Mouse (Mus musculus): ENCODE results near the gene Axl. TPM values are rescaled to one million over a fixed set of nuclear protein-coding genes. Genes with fewer than 3 reads are reported as not detected.

The Axl gene
- 27.6 and 35.8 TPM in 2 replicates for polyA plus RNA-seq (2015; fragmentation: Nextera tagmentation; extraction: Ambion mirVana)

GRCm38 (mm10) chr7:25788220-25789128 is at the start of gene Axl:
Gene Axl, minus strand, starts transcription at chr7:25788705.
- H3K36me3 ChIP-seq, result no peaks in the 10 kb centered on the region
- 2% methylated on average over 28 of the region's 30 CpGs for WGBS

GRCm38 (mm10) chr7:25835188-25835891 is 46.8 kb upstream of the Axl start:
- no peaks in the 10 kb centered on the region for H3K9me3 ChIP-seq (replicated peaks)
- H3K9ac ChIP-seq (replicated peaks), result no peak overlapping the region
- H3K27me3 ChIP-seq (replicated peaks), result no peaks in the 10 kb centered on the region
- ATAC-seq (ENCODE audit: low FRiP score), result no peak
- no peak overlapping the region for H3K4me3 ChIP-seq (replicated peaks)
- no peaks in the 10 kb centered on the region for H3K4me1 ChIP-seq
- H3K27ac ChIP-seq (replicated peaks), result no peak overlapping the region
- H3K36me3 ChIP-seq, result no peaks in the 10 kb centered on the region
- 79% methylated on average over 10 of the region's 10 CpGs for WGBS
- H3K4me2 ChIP-seq, result no peak overlapping the region

More at GRCm38 (mm10) chr7:25788220-25789128, at the start of gene Axl:
- Histone ChIP-seq H3K9ac (replicated peaks) (peak within 1 kb of the TSS; percentile 40), H3K4me1 (peaks cover 11% of the 10 kb centered on the region), H3K27ac (replicated peaks) (peak within 1 kb of the TSS; percentile 65), H3K4me3 (replicated peaks) (peak within 1 kb of the TSS; percentile 42), H3K27me3 (replicated peaks) (no peaks in the 10 kb centered on the region), H3K9me3 (replicated peaks) (no peaks in the 10 kb centered on the region), H3K4me2 (peak within 1 kb of the TSS; percentile 65)
- ATAC-seq (ENCODE audit: low FRiP score), result peak; percentile 86

GRCm38 (mm10) chr7:25831557-25832530 is 43.3 kb upstream of the Axl start:
- Histone ChIP-seq H3K9ac (replicated peaks) (no peak overlapping the region), H3K27ac (replicated peaks) (no peak overlapping the region), H3K4me2 (no peak overlapping the region), H3K4me3 (replicated peaks) (no peak overlapping the region), H3K36me3 (no peaks in the 10 kb centered on the region), H3K4me1 (no peaks in the 10 kb centered on the region), H3K27me3 (replicated peaks) (no peaks in the 10 kb centered on the region), H3K9me3 (replicated peaks) (no peaks in the 10 kb centered on the region)
- no peak for ATAC-seq (ENCODE audit: low FRiP score)
- 81% methylated on average over 10 of the region's 10 CpGs for WGBS

- no peak overlapping the region for H3K27ac ChIP-seq (replicated peaks)
- H3K4me1 ChIP-seq, result no peaks in the 10 kb centered on the region
- no peak for ATAC-seq (ENCODE audit: low FRiP score)
- H3K36me3 ChIP-seq, result no peaks in the 10 kb centered on the region
- H3K9me3 ChIP-seq (replicated peaks), result no peaks in the 10 kb centered on the region
- no peaks in the 10 kb centered on the region for H3K27me3 ChIP-seq (replicated peaks)
- no peak overlapping the region for H3K4me2 ChIP-seq
- H3K4me3 ChIP-seq (replicated peaks), result no peak overlapping the region
- no peak overlapping the region for H3K9ac ChIP-seq (replicated peaks)
- 64% methylated on average over 2 of the region's 2 CpGs for WGBS
Observed at GRCm38 (mm10) chr7:25830251-25830650, 41.7 kb upstream of the Axl start.

GRCm38 (mm10) chr7:25827199-25827598 is 38.7 kb upstream of the Axl start:
- Histone ChIP-seq H3K9me3 (replicated peaks) (no peaks in the 10 kb centered on the region), H3K4me3 (replicated peaks) (no peak overlapping the region), H3K36me3 (no peaks in the 10 kb centered on the region), H3K27ac (replicated peaks) (no peak overlapping the region), H3K4me2 (no peak overlapping the region), H3K27me3 (replicated peaks) (no peaks in the 10 kb centered on the region), H3K9ac (replicated peaks) (no peak overlapping the region), H3K4me1 (no peaks in the 10 kb centered on the region)
- no peak for ATAC-seq (ENCODE audit: low FRiP score)
- WGBS, result 80% methylated on average over 3 of the region's 3 CpGs

- no peak overlapping the region for H3K9ac ChIP-seq (replicated peaks)
- no peak overlapping the region for H3K27ac ChIP-seq (replicated peaks)
- no peaks in the 10 kb centered on the region for H3K4me1 ChIP-seq
- no peaks in the 10 kb centered on the region for H3K9me3 ChIP-seq (replicated peaks)
- ATAC-seq (ENCODE audit: low FRiP score), result no peak
- no peaks in the 10 kb centered on the region for H3K36me3 ChIP-seq
- H3K4me3 ChIP-seq (replicated peaks), result no peak overlapping the region
- WGBS, result 84% methylated on average over 6 of the region's 6 CpGs
- H3K27me3 ChIP-seq (replicated peaks), result no peaks in the 10 kb centered on the region
- H3K4me2 ChIP-seq, result no peak overlapping the region
Observed at GRCm38 (mm10) chr7:25826029-25826428, 37.5 kb upstream of the Axl start.

- no peaks in the 10 kb centered on the region for H3K4me1 ChIP-seq
- no peak overlapping the region for H3K4me2 ChIP-seq
- no peak overlapping the region for H3K4me3 ChIP-seq (replicated peaks)
- no peak overlapping the region for H3K9ac ChIP-seq (replicated peaks)
- WGBS, result 63% methylated on average over 9 of the region's 9 CpGs
- no peak overlapping the region for H3K27ac ChIP-seq (replicated peaks)
- H3K27me3 ChIP-seq (replicated peaks), result no peaks in the 10 kb centered on the region
- H3K9me3 ChIP-seq (replicated peaks), result no peaks in the 10 kb centered on the region
- no peak for ATAC-seq (ENCODE audit: low FRiP score)
- no peaks in the 10 kb centered on the region for H3K36me3 ChIP-seq
Observed at GRCm38 (mm10) chr7:25825043-25825442, 36.5 kb upstream of the Axl start.

- WGBS, result under 1% methylated on average over 40 of the region's 40 CpGs
- Histone ChIP-seq H3K27me3 (replicated peaks) (peaks cover 17% of the 10 kb centered on the region), H3K4me2 (peak within 1 kb of the TSS; percentile 96), H3K36me3 (no peaks in the 10 kb centered on the region), H3K27ac (replicated peaks) (no peak within 1 kb of the TSS), H3K9ac (replicated peaks) (peak within 1 kb of the TSS; percentile 65), H3K9me3 (replicated peaks) (no peaks in the 10 kb centered on the region), H3K4me3 (replicated peaks) (peak within 1 kb of the TSS; percentile 50), H3K4me1 (peaks cover 14% of the 10 kb centered on the region)
- ATAC-seq (ENCODE audit: low FRiP score), result peak; percentile 79
Observed at GRCm38 (mm10) chr7:25816241-25816919, 27.9 kb upstream of the Axl start, which contains the start of gene Cyp2s1. Gene Cyp2s1, minus strand, starts transcription at chr7:25816913.

GRCm38 (mm10) chr7:25815571-25815970 is 27.1 kb upstream of the Axl start:
- 0 out of 2 replicates have a peak, but pooled peaks have one; percentile 30 for ATAC-seq (ENCODE audit: low FRiP score)
- Histone ChIP-seq H3K27me3 (replicated peaks) (peaks cover 17% of the 10 kb centered on the region), H3K27ac (replicated peaks) (no peak overlapping the region), H3K36me3 (no peaks in the 10 kb centered on the region), H3K9ac (replicated peaks) (no peak overlapping the region; the same call in 1 of the 2 replicates), H3K4me1 (peaks cover 14% of the 10 kb centered on the region), H3K9me3 (replicated peaks) (no peaks in the 10 kb centered on the region), H3K4me3 (replicated peaks) (peak overlapping the region; percentile 50), H3K4me2 (peak overlapping the region; percentile 96)
- 29% methylated on average over 7 of the region's 7 CpGs for WGBS

- no peak overlapping the region for H3K27ac ChIP-seq (replicated peaks)
- no peak overlapping the region for H3K9ac ChIP-seq (replicated peaks)
- no peaks in the 10 kb centered on the region for H3K36me3 ChIP-seq
- ATAC-seq (ENCODE audit: low FRiP score), result no peak
- no peak overlapping the region for H3K4me2 ChIP-seq
- 86% methylated on average over 9 of the region's 9 CpGs for WGBS
- H3K4me3 ChIP-seq (replicated peaks), result no peak overlapping the region
- H3K27me3 ChIP-seq (replicated peaks), result peaks cover 17% of the 10 kb centered on the region
- H3K4me1 ChIP-seq, result peaks cover 14% of the 10 kb centered on the region
- H3K9me3 ChIP-seq (replicated peaks), result no peaks in the 10 kb centered on the region
Observed at GRCm38 (mm10) chr7:25814711-25815110, 26.2 kb upstream of the Axl start.

All from neural tube, embryonic 15.5 days (tissue).